Mouse (Mus musculus): ENCODE results near the gene Abcg4. TPM values are rescaled to one million over a fixed set of nuclear protein-coding genes. Genes with fewer than 3 reads are reported as not detected.
A peak's percentile ranks its signal among the peaks of the same experiment; 100 is the strongest.

Abcg4 gene
- polyA plus RNA-seq, 1 experiment from 2014 or later = 30.3 TPM

GRCm38 (mm10) chr9:44233021-44233801 lies 55.2 kb downstream of the Abcg4 start:
- peak; percentile 82 for ATAC-seq (ENCODE audit: low FRiP score)

GRCm38 (mm10) chr9:44231609-44232008 lies 56.8 kb downstream of the Abcg4 start:
- Histone ChIP-seq H3K36me3 (no peaks in the 10 kb centered on the region), H3K4me2 (peak overlapping the region; percentile 71), H3K27ac (replicated peaks) (no peak overlapping the region), H3K27me3 (replicated peaks) (no peaks in the 10 kb centered on the region), H3K9ac (replicated peaks) (no peak overlapping the region), H3K4me1 (peaks cover 28% of the 10 kb centered on the region), H3K4me3 (replicated peaks) (peak overlapping the region; percentile 92), H3K9me3 (replicated peaks) (no peaks in the 10 kb centered on the region)
- no peak for ATAC-seq (ENCODE audit: low FRiP score)

More at GRCm38 (mm10) chr9:44233021-44233801, 55.2 kb downstream of the Abcg4 start:
- Histone ChIP-seq H3K27ac (replicated peaks) (peak overlapping the region; percentile 97), H3K4me3 (replicated peaks) (peak overlapping the region; percentile 92), H3K4me1 (peaks cover 28% of the 10 kb centered on the region), H3K9ac (replicated peaks) (peak overlapping the region; percentile 92), H3K36me3 (no peaks in the 10 kb centered on the region), H3K27me3 (replicated peaks) (no peaks in the 10 kb centered on the region), H3K9me3 (replicated peaks) (no peaks in the 10 kb centered on the region), H3K4me2 (peak overlapping the region; percentile 71)
- under 1% methylated on average over 40 of the region's 40 CpGs for WGBS

DNA sequence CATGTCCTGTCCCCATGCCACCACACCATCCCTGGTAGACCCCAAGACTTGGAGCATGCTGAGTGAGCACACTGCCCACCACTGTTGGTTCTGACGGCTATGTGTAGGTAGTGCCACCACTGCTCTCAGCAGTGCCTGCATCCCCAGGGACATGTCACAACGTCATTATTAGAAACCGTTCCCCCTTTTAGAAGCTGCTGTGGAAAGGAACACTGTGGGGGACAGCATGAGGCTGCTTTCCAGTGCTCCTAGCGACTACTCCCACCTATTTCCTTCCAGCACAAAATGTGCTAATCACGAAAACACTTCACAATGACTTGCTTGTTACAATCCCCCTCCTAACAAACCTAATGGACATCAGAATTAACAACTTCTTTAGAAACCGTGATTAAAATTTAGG lies 62.4 kb downstream of the Abcg4 start:
- Histone ChIP-seq H3K4me1 (peaks cover 15% of the 10 kb centered on the region), H3K4me2 (no peak overlapping the region), H3K9ac (replicated peaks) (no peak overlapping the region), H3K27ac (replicated peaks) (no peak overlapping the region), H3K4me3 (replicated peaks) (no peak overlapping the region), H3K27me3 (replicated peaks) (no peaks in the 10 kb centered on the region), H3K9me3 (replicated peaks) (no peaks in the 10 kb centered on the region), H3K36me3 (no peaks in the 10 kb centered on the region)
- 43% methylated on average over 6 of the region's 6 CpGs for WGBS
- no peak for ATAC-seq (ENCODE audit: low FRiP score)

Small RNAs within 50 kb of the gene (microRNA-seq; reads per million reads assigned to microRNA genes)
- not detected for gene Gm44335

Other genes starting within 250 kb of the Abcg4 start
- gene Thy1, start 245.2 kb downstream of the Abcg4 start, polyA plus RNA-seq (2015; fragmentation: Nextera tagmentation; extraction: Ambion mirVana) = 13.0 and 26.6 TPM in 2 replicates
- 13.1 and 13.3 TPM in 2 replicates for gene Usp2, start 221.6 kb downstream of the Abcg4 start, polyA plus RNA-seq (2015; fragmentation: Nextera tagmentation; extraction: Ambion mirVana)
- 0.08 and 0.28 TPM in 2 replicates for gene Mfrp, start 186.9 kb downstream of the Abcg4 start, polyA plus RNA-seq (2015; fragmentation: Nextera tagmentation; extraction: Ambion mirVana)
- gene C1qtnf5, start 181.4 kb downstream of the Abcg4 start, polyA plus RNA-seq (2015; fragmentation: Nextera tagmentation; extraction: Ambion mirVana) = 5.8 and 9.3 TPM in 2 replicates
- gene Gm49380, start 175.1 kb downstream of the Abcg4 start, polyA plus RNA-seq (2015; fragmentation: Nextera tagmentation; extraction: Ambion mirVana) = 0.15 and 0.58 TPM in 2 replicates
- 33.7 and 42.5 TPM in 2 replicates for gene Rnf26, start 175.1 kb downstream of the Abcg4 start, polyA plus RNA-seq (2015; fragmentation: Nextera tagmentation; extraction: Ambion mirVana)
- 17.3 and 22.6 TPM in 2 replicates for gene Mcam, start 154.1 kb downstream of the Abcg4 start, polyA plus RNA-seq (2015; fragmentation: Nextera tagmentation; extraction: Ambion mirVana)
- gene Cbl, start 54.6 kb downstream of the Abcg4 start, polyA plus RNA-seq (2015; fragmentation: Nextera tagmentation; extraction: Ambion mirVana) = 18.2 and 20.2 TPM in 2 replicates
- not detected in 2 replicates for gene Ccdc153, start 47.9 kb downstream of the Abcg4 start, polyA plus RNA-seq (2015; fragmentation: Nextera tagmentation; extraction: Ambion mirVana)
- 0.61 and 0.65 TPM in 2 replicates for gene Pdzd3, start 37.1 kb downstream of the Abcg4 start, polyA plus RNA-seq (2015; fragmentation: Nextera tagmentation; extraction: Ambion mirVana)
- gene Nlrx1, start 20.0 kb downstream of the Abcg4 start, polyA plus RNA-seq (2015; fragmentation: Nextera tagmentation; extraction: Ambion mirVana) = 4.5 and 5.3 TPM in 2 replicates
- 28.0 and 28.2 TPM in 2 replicates for gene Hinfp, start 17.1 kb upstream of the Abcg4 start, polyA plus RNA-seq (2015; fragmentation: Nextera tagmentation; extraction: Ambion mirVana)
- gene C2cd2l, start 31.7 kb upstream of the Abcg4 start, polyA plus RNA-seq (2015; fragmentation: Nextera tagmentation; extraction: Ambion mirVana) = 21.7 and 24.3 TPM in 2 replicates
- 30.5 and 34.0 TPM in 2 replicates for gene Dpagt1, start 37.4 kb upstream of the Abcg4 start, polyA plus RNA-seq (2015; fragmentation: Nextera tagmentation; extraction: Ambion mirVana)
- 108 and 149 TPM in 2 replicates for gene H2afx, start 46.1 kb upstream of the Abcg4 start, polyA plus RNA-seq (2015; fragmentation: Nextera tagmentation; extraction: Ambion mirVana)
- 58.3 and 62.5 TPM in 2 replicates for gene Hmbs, start 55.6 kb upstream of the Abcg4 start, polyA plus RNA-seq (2015; fragmentation: Nextera tagmentation; extraction: Ambion mirVana)
- gene Vps11, start 73.1 kb upstream of the Abcg4 start, polyA plus RNA-seq (2015; fragmentation: Nextera tagmentation; extraction: Ambion mirVana) = 37.4 and 40.8 TPM in 2 replicates
- 26.5 and 30.8 TPM in 2 replicates for gene Hyou1, start 90.9 kb upstream of the Abcg4 start, polyA plus RNA-seq (2015; fragmentation: Nextera tagmentation; extraction: Ambion mirVana)
- 61.3 and 69.8 TPM in 2 replicates for gene Slc37a4, start 108.2 kb upstream of the Abcg4 start, polyA plus RNA-seq (2015; fragmentation: Nextera tagmentation; extraction: Ambion mirVana)
- 1,003 and 1,094 TPM in 2 replicates for gene Rps25, start 118.5 kb upstream of the Abcg4 start, polyA plus RNA-seq (2015; fragmentation: Nextera tagmentation; extraction: Ambion mirVana)
- gene Trappc4, start 119.0 kb upstream of the Abcg4 start, polyA plus RNA-seq (2015; fragmentation: Nextera tagmentation; extraction: Ambion mirVana) = 261 and 302 TPM in 2 replicates
- gene Ccdc84, start 130.0 kb upstream of the Abcg4 start, polyA plus RNA-seq (2015; fragmentation: Nextera tagmentation; extraction: Ambion mirVana) = 32.4 and 36.4 TPM in 2 replicates
- 0.09 TPM in 1 of 2 replicates, not detected in the other for gene Foxr1, start 152.5 kb upstream of the Abcg4 start, polyA plus RNA-seq (2015; fragmentation: Nextera tagmentation; extraction: Ambion mirVana)
- gene Upk2, start 166.4 kb upstream of the Abcg4 start, polyA plus RNA-seq (2015; fragmentation: Nextera tagmentation; extraction: Ambion mirVana) = 0.73 TPM in 1 of 2 replicates, not detected in the other
- gene Bcl9l, start 194.2 kb upstream of the Abcg4 start, polyA plus RNA-seq (2015; fragmentation: Nextera tagmentation; extraction: Ambion mirVana) = 9.7 and 11.5 TPM in 2 replicates

Measured in neural tube, embryonic 15.5 days (tissue).